Mouse (Mus musculus) heart, embryonic 14.5 days (tissue): ENCODE results near the gene Gnb2. TPM values are rescaled to one million over a fixed set of nuclear protein-coding genes. Genes with fewer than 3 reads are reported as not detected.
A peak's percentile ranks its signal among the peaks of the same experiment; 100 is the strongest.

Experiments
- ATAC-seq: fragments of 200-750 bp; cut with Nextera tagmentation; 2 replicates; pipeline ENCODE4 v1.8.0; 2017; ENCODE audit warnings: low read depth, moderate TSS enrichment; ENCODE audit not compliant: insufficient number of reproducible peaks, insufficient read depth, low FRiP score
- H3K27ac ChIP-seq, 2 experiments: fragments of 200-500 bp in 1 of 2; fragments of 300-500 bp in 1 of 2; sonication (generic) in 1 of 2; replicated peaks in 1 of 2; 2 replicates each; pipeline ENCODE4 v1.5.1; 2012 to 2014; ENCODE audit warnings: low read depth in 2 of 2, low read length in 2 of 2, control low read depth in 1 of 2, mild to moderate bottlenecking in 1 of 2, mixed read lengths in 1 of 2; ENCODE audit not compliant: control insufficient read depth in 1 of 2, insufficient read depth in 1 of 2
- H3K27me3 ChIP-seq: fragments of 300-500 bp; sonication (generic); 2 replicates; pipeline ENCODE4 v1.6.1; 2014; ENCODE audit warnings: mild to moderate bottlenecking, low read length, control low read depth; ENCODE audit not compliant: control insufficient read depth, insufficient read depth
- H3K36me3 ChIP-seq: fragments of 300-500 bp; sonication (generic); 2 replicates; pipeline ENCODE4 v1.6.1; 2014; ENCODE audit warnings: mild to moderate bottlenecking, control low read depth, low read length, mixed read lengths; ENCODE audit not compliant: control insufficient read depth, insufficient read depth
- H3K4me1 ChIP-seq, 2 experiments: fragments of 200-500 bp in 1 of 2; fragments of 300-500 bp in 1 of 2; sonication (generic) in 1 of 2; 2 replicates each; pipeline ENCODE4 v1.6.1; 2012 to 2014; ENCODE audit warnings: low read length in 2 of 2, control low read depth in 1 of 2, mixed read lengths in 1 of 2; ENCODE audit not compliant: control insufficient read depth in 2 of 2, insufficient read depth in 2 of 2
- H3K4me2 ChIP-seq: fragments of 300-500 bp; sonication (generic); 2 replicates; pipeline ENCODE4 v1.6.1; 2014; ENCODE audit warnings: mild to moderate bottlenecking, low read length
- H3K4me3 ChIP-seq, 2 experiments: fragments of 200-500 bp in 1 of 2; fragments of 300-500 bp in 1 of 2; sonication (generic) in 1 of 2; 2 replicates each; pipeline ENCODE4 v1.5.1; 2012 to 2014; ENCODE audit warnings: low read length in 2 of 2, mild to moderate bottlenecking in 2 of 2, control low read depth in 1 of 2, low read depth in 1 of 2, moderate library complexity in 1 of 2; ENCODE audit not compliant: control insufficient read depth in 1 of 2, insufficient read depth in 1 of 2
- H3K9ac ChIP-seq: fragments of 300-500 bp; sonication (generic); 2 replicates; pipeline ENCODE4 v1.6.1; 2014; ENCODE audit warnings: mild to moderate bottlenecking, low read length
- H3K9me3 ChIP-seq: fragments of 300-500 bp; sonication (generic); 2 replicates; pipeline ENCODE4 v1.6.1; 2016; ENCODE audit warnings: low read length, control low read depth; ENCODE audit not compliant: control insufficient read depth
- WGBS: fragments of 180-500 bp; shearing (Covaris S2); extraction: QIAGEN DNeasy Blood & Tissue Kit; methylation state at CpG from one replicate; pipeline ENCODE4 v1.1.7; 2014; 5-methylcytosine and 5-hydroxymethylcytosine counted together
- microRNA-seq: library from miRNA; unstranded; fragments of <30 nt; microRNA quantifications from one replicate; pipeline ENCODE4, GENCODE M21; 2016
- polyA plus RNA-seq: library from polyadenylated mRNA; unstranded; fragments of >200 nt; fragmentation: Nextera tagmentation; extraction: Ambion mirVana; gene quantifications from 2 replicates; pipeline ENCODE4 v1.2.1, GENCODE M21; 2014

Gene Gnb2
- polyA plus RNA-seq, 1 experiment from 2014 or later, result 340 TPM

DNA sequence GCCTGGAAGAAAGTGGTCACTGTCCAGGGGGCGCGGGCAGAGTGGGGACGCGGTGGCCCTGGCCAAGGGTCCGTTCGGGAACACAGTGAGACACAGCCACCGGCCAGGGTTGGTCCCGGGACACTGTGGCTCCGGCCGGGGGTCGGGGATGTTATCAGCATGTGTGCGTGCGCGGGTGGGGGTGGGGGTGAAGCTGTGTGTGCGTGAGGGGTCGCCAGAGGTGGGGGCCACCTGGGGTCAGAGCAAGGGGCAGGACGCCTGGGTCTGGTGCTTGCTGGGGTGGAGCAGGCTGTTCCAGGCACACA lies 47.5 kb downstream of the Gnb2 start:
- Histone ChIP-seq H3K36me3 (no peaks in the 10 kb centered on the region), H3K27me3 (peaks cover 44% of the 10 kb centered on the region), H3K4me2 (peak overlapping the region; percentile 44), H3K27ac (no peak overlapping the region), H3K4me3 (peak overlapping the region in 1 of 2 experiments; percentile 9; a peak in 1 of 4 replicates), H3K9ac (no peak overlapping the region), H3K4me1 (peaks cover 0 to 4% of the 10 kb centered on the region in 2 experiments; a peak in 1 of 4 replicates), H3K9me3 (no peaks in the 10 kb centered on the region)
- ATAC-seq, result no peak
- WGBS, result 3% methylated on average over 17 of the region's 17 CpGs

DNA sequence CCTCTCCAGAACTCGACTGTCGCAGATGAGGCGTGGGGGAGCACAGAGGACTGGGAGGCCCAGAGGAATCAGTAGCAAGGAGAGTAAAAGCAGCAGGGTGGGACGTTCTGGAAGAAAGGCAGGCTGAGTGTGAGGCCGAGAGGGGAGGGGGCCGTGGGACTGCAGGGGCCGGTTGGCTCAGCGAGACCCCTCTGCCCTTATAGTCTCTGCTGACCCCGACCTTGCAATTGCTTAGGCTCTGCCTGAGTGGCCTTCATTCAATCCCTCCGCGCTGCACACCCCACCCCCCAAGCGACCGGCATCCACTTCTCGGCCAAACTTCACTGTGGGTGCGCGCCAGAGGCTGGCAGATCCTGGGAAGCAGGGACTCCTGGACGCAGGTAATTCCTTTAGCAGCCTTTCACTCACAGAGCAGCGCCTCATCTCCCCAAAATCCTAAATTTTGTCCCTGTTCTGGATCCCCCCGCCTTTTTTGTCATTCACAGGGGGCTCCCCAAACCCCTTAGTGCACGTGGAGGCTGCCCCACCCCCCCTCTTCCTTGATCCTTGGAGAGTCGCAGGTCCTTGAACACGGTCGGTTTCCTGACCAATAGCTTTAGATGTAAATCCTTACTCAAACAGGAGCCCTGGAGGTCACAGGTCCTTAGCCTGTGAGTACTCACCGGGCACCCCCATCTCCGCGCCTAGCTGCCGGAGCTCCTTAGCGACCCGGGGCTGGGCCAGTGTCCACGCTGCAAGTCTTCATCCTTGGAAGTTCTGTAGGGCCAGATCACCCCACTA lies 48.0 kb downstream of the Gnb2 start:
- WGBS, result 10% methylated on average over 30 of the region's 30 CpGs
- Histone ChIP-seq H3K9me3 (no peaks in the 10 kb centered on the region), H3K27me3 (peaks cover 44% of the 10 kb centered on the region), H3K36me3 (no peaks in the 10 kb centered on the region), H3K27ac (no peak overlapping the region), H3K4me3 (peak overlapping the region in 1 of 2 experiments; percentile 9; a peak in 1 of 4 replicates), H3K9ac (no peak overlapping the region), H3K4me2 (peak overlapping the region; percentile 44), H3K4me1 (peaks cover 0 to 4% of the 10 kb centered on the region in 2 experiments; a peak in 1 of 4 replicates)
- no peak for ATAC-seq

DNA sequence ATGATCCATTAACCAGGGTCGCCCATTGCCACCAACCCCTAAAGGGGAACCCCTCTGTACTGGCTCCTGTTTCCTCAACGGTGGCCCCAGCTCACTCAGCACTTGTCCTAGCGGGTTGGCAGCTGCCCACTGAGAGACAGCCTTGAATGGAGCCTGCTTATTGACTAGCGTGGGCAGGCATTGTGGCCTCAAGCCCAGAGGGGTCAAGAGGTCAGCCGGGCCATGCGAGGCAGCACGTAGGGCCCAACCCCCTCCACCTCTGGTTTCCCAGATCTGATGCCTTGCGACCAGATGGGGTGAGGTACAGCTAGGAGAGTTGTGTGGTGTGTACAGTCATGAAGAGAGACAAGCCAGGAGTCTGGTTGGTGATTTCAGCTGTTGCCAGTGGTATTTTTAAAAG lies 51.4 kb downstream of the Gnb2 start:
- no peaks in the 10 kb centered on the region for H3K36me3 ChIP-seq
- no peak for ATAC-seq
- no peak overlapping the region for H3K4me3 ChIP-seq
- H3K9me3 ChIP-seq, result no peaks in the 10 kb centered on the region
- no peak overlapping the region for H3K9ac ChIP-seq
- WGBS, result 49% methylated on average over 8 of the region's 8 CpGs
- peaks cover 0 to 4% of the 10 kb centered on the region in 2 experiments; a peak in 1 of 4 replicates for H3K4me1 ChIP-seq
- peaks cover 37% of the 10 kb centered on the region for H3K27me3 ChIP-seq
- no peak overlapping the region for H3K27ac ChIP-seq
- H3K4me2 ChIP-seq, result no peak overlapping the region

DNA sequence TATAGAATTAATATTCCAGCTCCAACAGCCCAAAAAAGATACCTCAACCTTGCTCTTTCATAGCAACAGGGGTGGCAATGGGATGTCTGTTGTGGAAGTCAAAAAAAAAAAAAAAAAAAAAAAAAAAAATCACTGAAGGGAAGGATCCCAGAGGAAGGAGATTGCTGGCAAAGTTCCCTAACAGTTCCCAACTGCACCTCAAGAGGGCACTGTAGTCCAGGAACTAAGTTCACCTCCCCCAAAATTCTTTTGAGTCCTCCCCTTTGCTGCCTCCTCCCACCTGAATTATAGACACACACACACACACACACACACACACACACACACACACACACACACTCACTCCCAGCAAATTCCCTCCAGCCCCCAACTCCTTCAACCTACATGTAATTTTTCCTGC lies 52.2 kb downstream of the Gnb2 start:
- Histone ChIP-seq H3K4me1 (peaks cover 0 to 4% of the 10 kb centered on the region in 2 experiments; a peak in 1 of 4 replicates), H3K27me3 (peaks cover 29% of the 10 kb centered on the region), H3K9me3 (no peaks in the 10 kb centered on the region), H3K4me3 (no peak overlapping the region), H3K27ac (no peak overlapping the region), H3K4me2 (no peak overlapping the region), H3K36me3 (no peaks in the 10 kb centered on the region), H3K9ac (no peak overlapping the region)
- no peak for ATAC-seq

Small RNA genes lying within 50 kb of the gene (microRNA-seq; reads per million reads assigned to microRNA genes)
- gene Mir6418, result not detected

Other genes with a start within 250 kb of the Gnb2 start
- gene Ache, start 246.0 kb downstream of the Gnb2 start, polyA plus RNA-seq, result 11.2 and 12.5 TPM in 2 replicates
- 7.1 and 7.4 TPM in 2 replicates for gene Ufsp1, start 238.9 kb downstream of the Gnb2 start, polyA plus RNA-seq
- 58.6 and 69.9 TPM in 2 replicates for gene Srrt, start 225.8 kb downstream of the Gnb2 start, polyA plus RNA-seq
- 32.3 and 38.9 TPM in 2 replicates for gene Trip6, start 219.1 kb downstream of the Gnb2 start, polyA plus RNA-seq
- gene Slc12a9, start 199.9 kb downstream of the Gnb2 start, polyA plus RNA-seq, result 5.3 and 5.7 TPM in 2 replicates
- 38.2 and 40.5 TPM in 2 replicates for gene Ephb4, start 183.4 kb downstream of the Gnb2 start, polyA plus RNA-seq
- gene Zan, start 56.4 kb downstream of the Gnb2 start, polyA plus RNA-seq, result 0.11 and 0.16 TPM in 2 replicates
- gene Pop7, start 31.0 kb downstream of the Gnb2 start, polyA plus RNA-seq, result 44.3 and 49.8 TPM in 2 replicates
- gene Gigyf1, start 15.0 kb downstream of the Gnb2 start, polyA plus RNA-seq, result 8.7 and 9.6 TPM in 2 replicates
- not detected in 2 replicates for gene Epo, start 268 bp downstream of the Gnb2 start, polyA plus RNA-seq
- gene Actl6b, start 20.0 kb upstream of the Gnb2 start, polyA plus RNA-seq, result 0.31 TPM in 1 of 2 replicates, not detected in the other
- gene Tfr2, start 36.3 kb upstream of the Gnb2 start, polyA plus RNA-seq, result 0.11 and 0.20 TPM in 2 replicates
- 22.7 and 23.1 TPM in 2 replicates for gene Mospd3, start 67.5 kb upstream of the Gnb2 start, polyA plus RNA-seq
- gene Pcolce, start 80.3 kb upstream of the Gnb2 start, polyA plus RNA-seq, result 121 and 123 TPM in 2 replicates
- 0.20 TPM in 1 of 2 replicates, not detected in the other for gene Fbxo24, start 95.5 kb upstream of the Gnb2 start, polyA plus RNA-seq
- 22.7 and 23.9 TPM in 2 replicates for gene Lrch4, start 95.6 kb upstream of the Gnb2 start, polyA plus RNA-seq
- 5.2 and 5.6 TPM in 2 replicates for gene Gm20605, start 95.7 kb upstream of the Gnb2 start, polyA plus RNA-seq
- 4.3 and 4.6 TPM in 2 replicates for gene Sap25, start 107.8 kb upstream of the Gnb2 start, polyA plus RNA-seq
- gene Irs3, start 112.2 kb upstream of the Gnb2 start, polyA plus RNA-seq, result 0.11 TPM in 2 replicates
- gene Agfg2, start 151.2 kb upstream of the Gnb2 start, polyA plus RNA-seq, result 10.7 and 12.1 TPM in 2 replicates
- 0.57 and 1.00 TPM in 2 replicates for gene Nyap1, start 208.1 kb upstream of the Gnb2 start, polyA plus RNA-seq
- gene Tsc22d4, start 212.2 kb upstream of the Gnb2 start, polyA plus RNA-seq, result 144 and 147 TPM in 2 replicates
- gene Ppp1r35, start 245.3 kb upstream of the Gnb2 start, polyA plus RNA-seq, result 29.8 and 36.7 TPM in 2 replicates